Mouse (Mus musculus): ENCODE data around the gene Abhd18.
A peak's percentile ranks its signal among the peaks of the same experiment; 100 is the strongest.

Abhd18 gene

DNA sequence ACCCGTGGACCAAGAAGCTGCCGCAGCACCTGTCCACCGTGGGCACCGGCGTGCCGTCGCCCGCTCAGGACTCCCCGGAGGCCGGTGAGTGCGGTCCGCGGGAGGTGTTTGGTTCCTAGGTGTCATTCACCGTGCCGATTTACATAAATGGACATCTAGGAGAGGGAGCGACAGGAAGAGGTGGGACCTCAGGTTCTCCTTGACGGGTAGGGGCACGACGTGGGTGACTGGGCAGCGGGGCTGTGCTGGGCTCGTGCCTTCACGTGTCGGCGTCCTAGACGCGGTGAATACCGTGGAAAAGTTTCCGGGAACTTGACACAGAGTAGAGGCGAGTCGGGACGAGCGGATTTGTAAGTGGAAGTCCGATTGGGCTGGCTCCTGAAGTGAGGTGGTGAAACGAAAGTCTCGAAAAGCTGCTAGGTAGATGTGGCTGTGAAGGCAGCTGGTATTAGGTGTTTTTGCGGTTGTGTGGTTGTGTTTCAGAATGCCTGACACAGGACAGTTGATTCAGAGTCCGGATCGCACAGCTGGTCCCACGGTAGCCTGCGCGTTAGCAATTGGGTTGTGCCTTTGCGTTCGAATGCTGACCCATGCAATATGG is 103.9 kb downstream of the Abhd18 start:
- peak in 1 of 2 experiments; percentile 64 for DNase-seq

DNA sequence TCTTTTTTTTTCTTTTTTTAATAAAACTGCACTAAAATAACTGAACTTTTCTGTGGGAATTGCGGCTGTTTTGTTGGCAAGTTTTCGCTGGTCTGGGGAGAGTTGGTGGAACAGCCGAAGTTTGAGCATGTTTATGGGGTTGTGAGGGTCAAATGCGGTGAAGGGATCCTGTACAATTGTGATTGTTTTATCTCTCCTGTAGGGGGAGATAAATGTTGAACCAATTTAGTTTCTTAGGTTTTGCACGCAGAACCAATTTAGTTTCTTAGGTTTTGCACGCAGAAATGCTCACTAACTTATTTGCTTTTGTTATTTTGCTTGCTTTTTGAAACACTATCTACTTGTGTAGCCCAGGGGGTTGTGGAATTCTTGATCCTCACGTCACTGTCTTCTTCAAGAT is 104.6 kb downstream of the Abhd18 start:
- DNase-seq: peak; percentile 28 to 37

DNA sequence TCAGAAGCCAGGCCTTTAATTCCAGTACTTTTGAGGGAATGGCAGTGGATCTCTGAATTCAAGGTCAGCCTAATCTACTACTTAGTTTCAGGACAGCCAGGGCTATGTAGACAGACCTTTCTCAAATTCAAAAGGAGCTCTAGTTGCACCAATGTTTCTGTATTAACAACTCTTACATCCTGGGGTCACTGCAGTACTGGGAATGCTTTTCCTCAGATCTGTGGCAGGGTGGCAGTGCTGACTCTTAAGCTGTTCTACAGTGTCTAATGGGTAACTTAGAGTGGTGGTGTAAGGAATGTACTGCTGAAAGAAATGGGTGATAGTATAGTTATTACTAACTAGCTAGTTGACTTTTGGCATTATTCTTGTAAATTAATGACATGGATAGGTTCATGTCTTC is 105.8 kb downstream of the Abhd18 start:
- no peak for DNase-seq

DNA sequence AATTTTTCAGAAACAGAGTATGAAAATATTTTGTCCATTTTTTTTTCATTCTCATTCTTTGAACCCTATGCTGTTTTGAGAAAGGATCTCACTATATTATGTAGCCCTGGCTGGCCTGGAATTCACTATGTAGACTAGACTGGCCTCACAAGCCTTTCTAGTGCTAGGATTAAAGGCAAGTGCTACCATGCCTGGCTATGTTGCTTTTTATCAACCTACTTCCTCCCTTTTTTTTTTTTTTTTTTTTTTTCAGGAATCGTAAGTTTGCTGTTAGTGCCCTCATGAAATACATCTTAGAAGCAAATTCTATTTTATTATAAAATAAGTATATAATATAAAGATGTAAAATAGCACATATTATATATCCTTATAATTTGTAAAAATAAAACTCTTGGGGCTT is 108.0 kb downstream of the Abhd18 start:
- no peak for DNase-seq

DNA sequence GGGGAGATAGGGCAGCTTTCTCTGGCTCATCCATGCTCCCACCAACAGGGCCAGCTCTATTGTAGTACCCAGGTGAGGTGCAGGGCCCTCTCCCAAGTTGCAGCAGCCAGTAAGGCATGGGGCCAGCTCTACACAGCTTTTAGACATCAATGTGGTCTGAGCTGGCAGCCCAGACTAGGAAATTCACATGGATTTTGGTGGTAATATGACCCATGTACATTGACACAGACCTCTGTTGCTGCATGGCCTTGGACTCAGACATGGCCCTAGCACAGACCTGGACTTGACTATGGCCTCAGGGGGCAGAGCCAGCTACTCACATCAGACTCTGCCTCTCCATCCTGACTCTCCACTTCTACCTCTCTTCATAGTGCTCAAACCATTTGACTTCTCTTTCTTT is 112.1 kb downstream of the Abhd18 start:
- DNase-seq: no peak

DNA sequence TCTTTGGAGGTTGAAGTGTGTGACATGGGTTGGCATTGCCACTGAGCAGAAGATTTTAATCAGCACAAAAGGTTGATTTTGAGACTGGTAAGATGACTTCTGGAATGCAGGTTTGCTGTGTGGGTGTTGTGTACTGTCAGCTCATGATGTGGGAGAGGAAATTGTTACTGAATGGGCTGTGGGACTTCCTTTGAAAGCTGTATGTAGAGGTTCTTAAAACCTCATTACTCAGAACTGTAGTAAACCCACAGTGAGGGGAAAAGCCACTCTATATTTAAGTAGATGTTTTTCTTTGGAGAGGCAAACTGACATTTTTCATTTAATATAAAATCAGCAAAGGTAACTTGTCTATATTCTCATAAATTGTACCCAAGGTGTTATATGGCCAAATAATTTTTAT is 134.0 kb downstream of the Abhd18 start:
- DNase-seq: no peak

DNA sequence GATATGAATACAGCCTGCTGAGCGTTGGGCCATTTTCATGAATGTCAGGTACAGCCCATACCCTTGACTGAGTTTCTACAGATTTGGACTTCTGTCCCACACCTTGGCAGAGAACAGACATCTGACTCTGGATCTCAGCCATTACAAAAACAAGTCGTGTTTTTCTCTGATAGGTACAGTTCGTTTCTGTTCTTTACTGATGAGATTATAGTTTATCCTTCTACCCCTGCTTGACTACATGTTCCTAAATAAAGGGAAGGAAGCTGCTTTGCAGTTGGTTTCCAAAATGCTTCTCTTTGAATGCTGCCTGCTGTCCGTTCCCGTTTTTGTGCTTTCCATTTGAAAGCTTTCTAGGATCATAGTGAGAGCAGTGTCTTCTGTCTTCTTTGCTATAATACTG is 140.8 kb downstream of the Abhd18 start:
- no peak for DNase-seq
